8 mouse cellular contexts compared by ENCODE assay signal in genomic region chr9:57517113-57517512, GRCm38 (mm10). TPM values are rescaled to one million over a fixed set of nuclear protein-coding genes. Genes with fewer than 3 reads are reported as not detected.
A peak's percentile ranks its signal among the peaks of the same experiment; 100 is the strongest.
DNase-seq lines count a peak whose midpoint lies in the region; ATAC-seq lines count a peak whose summit lies in the region.

No protein-coding gene starts in this region.

- no peaks in the 10 kb centered on the region for H3K36me3 ChIP-seq in limb, embryonic 11.5 days (ENCODE audit: control insufficient read depth, insufficient read depth, low read length)
- H3K36me3 ChIP-seq in limb, embryonic 10.5 days: no peaks in the 10 kb centered on the region

- intact Hi-C loops in left cerebral cortex, postnatal 14 days (cut with DNase I): loop anchor here (1.0 to 10.0 kb wide), 3 partner anchors 32 to 312 kb away; partner anchors contain the start of gene Scamp5

- no peak overlapping the region for H3K27ac ChIP-seq in limb, embryonic 11.5 days (replicated peaks; ENCODE audit: low read depth, low read length)
- H3K27ac ChIP-seq in limb, embryonic 10.5 days: no peak overlapping the region

- H3K4me3 ChIP-seq in limb, embryonic 11.5 days (ENCODE audit: low read depth, low read length): no peak overlapping the region
- no peak overlapping the region for H3K4me3 ChIP-seq in limb, embryonic 10.5 days

- no peak overlapping the region for H3K4me2 ChIP-seq in limb, embryonic 11.5 days (ENCODE audit: low read depth, severe bottlenecking)

- H3K27me3 ChIP-seq in limb, embryonic 11.5 days (ENCODE audit: control insufficient read depth, insufficient read depth, low read length): no peaks in the 10 kb centered on the region
- H3K27me3 ChIP-seq in limb, embryonic 10.5 days (ENCODE audit: low read depth, poor library complexity, severe bottlenecking): no peaks in the 10 kb centered on the region

- WGBS in limb, embryonic 11.5 days: 9% methylated on average over 3 of the region's 3 CpGs
- WGBS in limb, embryonic 10.5 days: 14% methylated on average over 3 of the region's 3 CpGs

- ATAC-seq in limb, embryonic 11.5 days (ENCODE audit: insufficient number of reproducible peaks, low FRiP score, low TSS enrichment, low read depth): no peak
- ATAC-seq in granulocyte monocyte progenitor cell, adult 5-6 weeks (replicated peaks; ENCODE audit: poor library complexity, severe bottlenecking): peak; percentile 39

- peak; percentile 83 for DNase-seq in limb, embryonic 11.5 days (ENCODE audit: low spot score)
- DNase-seq in limb, embryonic 10.5 days (ENCODE audit: low spot score): no peak
- peak; percentile 31 for DNase-seq in Muller cell, postnatal 12 days (ENCODE audit: inconsistent ontology term)
- DNase-seq in cerebellum, postnatal 36 days: peak; percentile 72 to 76
- peak; percentile 71 to 75 for DNase-seq in left cerebral cortex, postnatal 14 days (ENCODE audit: low spot score in 2 of 2)
- DNase-seq in naive thymus-derived CD4-positive, alpha-beta T cell, adult 2 months (ENCODE audit: low read depth): peak; percentile 92
- DNase-seq in yolk sac, embryonic 10.5 days (ENCODE audit: low spot score): peak; percentile 44

- H3K9me3 ChIP-seq in limb, embryonic 11.5 days (ENCODE audit: control insufficient read depth, low read length): no peaks in the 10 kb centered on the region
- no peaks in the 10 kb centered on the region for H3K9me3 ChIP-seq in limb, embryonic 10.5 days (replicated peaks)

- H3K4me1 ChIP-seq in limb, embryonic 11.5 days (ENCODE audit: control insufficient read depth, insufficient read depth, low read length): peaks cover 3% of the 10 kb centered on the region; the same call in 1 of the 2 replicates
- H3K4me1 ChIP-seq in limb, embryonic 10.5 days: peaks cover 7% of the 10 kb centered on the region

- H3K9ac ChIP-seq in limb, embryonic 11.5 days (ENCODE audit: low read length): no peak overlapping the region

RNA-seq across cellular contexts. Expression of gene Cox5a, which starts 4.0 kb away (rescaled TPM):
- 622 and 641 TPM in 2 replicates for polyA plus RNA-seq in limb, embryonic 11.5 days (2014; fragmentation: Nextera tagmentation; extraction: Ambion mirVana)
- polyA plus RNA-seq in limb, embryonic 10.5 days (2016; fragmentation: Nextera tagmentation; extraction: Ambion mirVana): 635 and 703 TPM in 2 replicates
- total RNA-seq in granulocyte monocyte progenitor cell, adult 5-6 weeks (2014; fragmentation: Nextera tagmentation): 540 and 741 TPM in 2 replicates
- total RNA-seq in granulocyte monocyte progenitor cell, adult 5-6 weeks (2017): 121 and 142 TPM in 2 replicates
- 100 to 1,000 TPM; 481 to 515 TPM for total RNA-seq in left cerebral cortex, postnatal 14 days (2021)

RNA-seq across cellular contexts. Expression of gene Rpp25, which starts 13.3 kb away (rescaled TPM):
- 0.35 and 0.44 TPM in 2 replicates for polyA plus RNA-seq in limb, embryonic 11.5 days (2014; fragmentation: Nextera tagmentation; extraction: Ambion mirVana)
- 0.55 and 1.2 TPM in 2 replicates for polyA plus RNA-seq in limb, embryonic 10.5 days (2016; fragmentation: Nextera tagmentation; extraction: Ambion mirVana)
- total RNA-seq in granulocyte monocyte progenitor cell, adult 5-6 weeks (2014; fragmentation: Nextera tagmentation): 0.32 TPM in 1 of 2 replicates, not detected in the other
- 0.46 TPM in 1 of 2 replicates, not detected in the other for total RNA-seq in granulocyte monocyte progenitor cell, adult 5-6 weeks (2017)
- 10 to 100 TPM; 15.2 to 16.4 TPM for total RNA-seq in left cerebral cortex, postnatal 14 days (2021)

RNA-seq across cellular contexts. Expression of gene Fam219b, which starts 20.2 kb away (rescaled TPM):
- 16.8 and 17.8 TPM in 2 replicates for polyA plus RNA-seq in limb, embryonic 11.5 days (2014; fragmentation: Nextera tagmentation; extraction: Ambion mirVana)
- polyA plus RNA-seq in limb, embryonic 10.5 days (2016; fragmentation: Nextera tagmentation; extraction: Ambion mirVana): 17.7 and 18.3 TPM in 2 replicates
- 7.3 and 7.5 TPM in 2 replicates for total RNA-seq in granulocyte monocyte progenitor cell, adult 5-6 weeks (2014; fragmentation: Nextera tagmentation)
- 11.4 and 12.6 TPM in 2 replicates for total RNA-seq in granulocyte monocyte progenitor cell, adult 5-6 weeks (2017)
- 10 to 100 TPM; 16.3 to 22.9 TPM for total RNA-seq in left cerebral cortex, postnatal 14 days (2021)

RNA-seq across cellular contexts. Expression of gene Mpi, which starts 35.5 kb away (rescaled TPM):
- 43.5 and 43.8 TPM in 2 replicates for polyA plus RNA-seq in limb, embryonic 11.5 days (2014; fragmentation: Nextera tagmentation; extraction: Ambion mirVana)
- 60.0 and 61.3 TPM in 2 replicates for polyA plus RNA-seq in limb, embryonic 10.5 days (2016; fragmentation: Nextera tagmentation; extraction: Ambion mirVana)
- total RNA-seq in granulocyte monocyte progenitor cell, adult 5-6 weeks (2014; fragmentation: Nextera tagmentation): 10.8 and 23.1 TPM in 2 replicates
- total RNA-seq in granulocyte monocyte progenitor cell, adult 5-6 weeks (2017): 13.9 and 17.8 TPM in 2 replicates
- total RNA-seq in left cerebral cortex, postnatal 14 days (2021): 10 to 100 TPM; 73.3 to 82.3 TPM

RNA-seq across cellular contexts. Expression of gene Scamp2, which starts 43.6 kb away (rescaled TPM):
- 44.4 and 44.7 TPM in 2 replicates for polyA plus RNA-seq in limb, embryonic 11.5 days (2014; fragmentation: Nextera tagmentation; extraction: Ambion mirVana)
- polyA plus RNA-seq in limb, embryonic 10.5 days (2016; fragmentation: Nextera tagmentation; extraction: Ambion mirVana): 37.4 and 41.9 TPM in 2 replicates
- 66.9 and 68.5 TPM in 2 replicates for total RNA-seq in granulocyte monocyte progenitor cell, adult 5-6 weeks (2014; fragmentation: Nextera tagmentation)
- total RNA-seq in granulocyte monocyte progenitor cell, adult 5-6 weeks (2017): 26.8 and 38.2 TPM in 2 replicates
- 10 to 100 TPM; 25.4 to 29.1 TPM for total RNA-seq in left cerebral cortex, postnatal 14 days (2021)

Comparison
In these comparisons a context has a peak if more than half of its experiments do, and no peak if none do; other contexts are left out.
1. RNA of gene Rpp25, which starts 13.3 kb away (total RNA-seq): 15.2 to 16.4 TPM in left cerebral cortex, postnatal 14 days; 0.32 to 0.46 TPM in granulocyte monocyte progenitor cell, adult 5-6 weeks; every median in the first group is over 10 times any median in the second.